Mouse (Mus musculus) lung, adult 2 months (tissue): ENCODE measurements at regions not wholly inside any gene's neighbourhood (a gene's known extent, or its start where the extent isn't known, plus 50 kb on each side); places are given as distances from the start of the nearest gene placed in this dataset.

ENCODE experiments used
- DNase-seq: peaks from one replicate; pipeline ENCODE4 v3.0.0; 2022
- H3K4me1 ChIP-seq: fragments of 200-500 bp; 2 replicates; pipeline ENCODE4 v1.6.1; 2011; ENCODE audit warnings: low read length; ENCODE audit not compliant: control insufficient read depth, insufficient read depth
- H3K4me3 ChIP-seq: fragments of 200-500 bp; replicated peaks from 2 replicates; pipeline ENCODE3; 2011; ENCODE audit warnings: low read depth, mild to moderate bottlenecking, control low read depth, low read length; ENCODE audit errors: extremely low read depth
- CTCF ChIP-seq: fragments of 200-500 bp; IDR thresholded peaks from 2 replicates; pipeline ENCODE4 v1.5.1; 2011; ENCODE audit warnings: mild to moderate bottlenecking, low read length, control low read depth; ENCODE audit not compliant: insufficient read depth
- POLR2A ChIP-seq: fragments of 200-500 bp; IDR thresholded peaks from 2 replicates; pipeline ENCODE4 v1.6.1; 2011; ENCODE audit warnings: low read depth, mild to moderate bottlenecking, control low read depth, low read length, borderline replicate concordance; ENCODE audit errors: extremely low read depth
- WGBS: fragments of 180-500 bp; shearing (Covaris S2); methylation state at CpG from one replicate; pipeline ENCODE4 v1.1.7; 2018; 5-methylcytosine and 5-hydroxymethylcytosine counted together

DNA sequence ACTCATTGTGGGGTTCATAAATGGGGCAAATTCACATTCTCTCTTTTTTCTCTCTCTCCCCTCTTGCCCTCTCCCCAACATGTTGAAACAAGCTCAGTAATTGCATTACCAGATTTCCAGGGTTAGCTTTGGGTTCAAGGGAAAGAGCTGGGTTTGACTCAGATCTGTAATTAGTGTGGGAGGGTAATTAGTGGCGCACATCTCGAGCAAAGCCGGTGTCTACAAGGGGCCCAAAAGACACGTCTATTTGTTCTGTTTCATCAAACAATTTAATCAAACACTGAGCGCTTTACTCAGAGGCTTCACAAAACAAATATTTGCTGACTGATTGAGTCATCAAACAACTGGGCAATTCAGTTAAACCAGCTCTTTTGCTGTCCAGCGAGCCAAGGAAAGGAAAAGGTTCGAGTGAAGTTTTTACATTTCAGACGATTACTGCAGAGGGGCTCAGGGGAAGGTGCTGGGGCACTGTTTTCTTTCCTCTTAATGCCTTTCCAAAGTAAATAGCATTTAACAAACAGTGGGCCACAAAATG, 193.6 kb upstream of the Six2 start:
- H3K4me3 ChIP-seq = no peak overlapping the region
- 0 out of 2 replicates have a peak, but pooled peaks cover 3% of the 10 kb centered on the region for H3K4me1 ChIP-seq
- WGBS = 53% methylated on average over 8 of the region's 8 CpGs
- no peak for TF ChIP-seq POLR2A
- no peak for TF ChIP-seq CTCF
- no peak for DNase-seq

GRCm38 (mm10) chr17:85881046-85881445, 193.0 kb upstream of the Six2 start:
- TF ChIP-seq POLR2A (no peak), CTCF (no peak)
- H3K4me3 ChIP-seq = no peak overlapping the region
- 0 out of 2 replicates have a peak, but pooled peaks cover 3% of the 10 kb centered on the region for H3K4me1 ChIP-seq
- 43% methylated on average over 5 of the region's 5 CpGs for WGBS
- DNase-seq = no peak

DNA sequence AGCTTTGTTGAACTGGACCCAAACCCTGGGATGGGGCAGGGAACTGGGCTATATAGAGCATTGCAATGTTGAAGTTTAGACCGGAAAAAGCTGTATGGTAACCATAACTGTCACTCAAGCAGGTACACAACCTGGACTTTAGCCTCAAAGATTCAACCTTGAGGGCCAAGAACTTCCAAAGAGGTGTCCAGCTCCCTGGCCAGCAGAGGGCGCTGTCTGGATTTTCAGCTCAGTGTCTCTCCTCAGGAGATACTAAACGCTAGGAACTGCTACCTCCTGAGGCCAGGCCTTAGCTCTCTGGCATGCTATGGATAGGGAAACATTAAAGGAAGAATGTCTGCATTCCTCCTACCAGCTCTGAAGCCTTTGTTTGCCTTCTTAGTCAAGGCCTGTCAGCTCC, 189.4 kb upstream of the Six2 start:
- WGBS = 47% methylated on average over 3 of the region's 3 CpGs
- Histone ChIP-seq H3K4me3 (no peak overlapping the region), H3K4me1 (0 out of 2 replicates have a peak, but pooled peaks cover 3% of the 10 kb centered on the region)
- peak; percentile 51 for TF ChIP-seq CTCF
- no peak for TF ChIP-seq POLR2A
- DNase-seq = peak; percentile 44

- TF ChIP-seq CTCF (no peak), POLR2A (no peak)
- Histone ChIP-seq H3K4me3 (no peak overlapping the region), H3K4me1 (no peaks in the 10 kb centered on the region)
- 36% methylated on average over 10 of the region's 10 CpGs for WGBS
- no peak for DNase-seq
Measured at GRCm38 (mm10) chr17:85876853-85877252, 188.8 kb upstream of the Six2 start.

GRCm38 (mm10) chr17:85873853-85874586, 185.9 kb upstream of the Six2 start:
- TF ChIP-seq CTCF = no peak
- TF ChIP-seq POLR2A = no peak
- 31% methylated on average over 13 of the region's 13 CpGs for WGBS
- no peak for DNase-seq
- Histone ChIP-seq H3K4me1 (no peaks in the 10 kb centered on the region; the same call in 1 of the 2 replicates), H3K4me3 (no peak overlapping the region)

DNA sequence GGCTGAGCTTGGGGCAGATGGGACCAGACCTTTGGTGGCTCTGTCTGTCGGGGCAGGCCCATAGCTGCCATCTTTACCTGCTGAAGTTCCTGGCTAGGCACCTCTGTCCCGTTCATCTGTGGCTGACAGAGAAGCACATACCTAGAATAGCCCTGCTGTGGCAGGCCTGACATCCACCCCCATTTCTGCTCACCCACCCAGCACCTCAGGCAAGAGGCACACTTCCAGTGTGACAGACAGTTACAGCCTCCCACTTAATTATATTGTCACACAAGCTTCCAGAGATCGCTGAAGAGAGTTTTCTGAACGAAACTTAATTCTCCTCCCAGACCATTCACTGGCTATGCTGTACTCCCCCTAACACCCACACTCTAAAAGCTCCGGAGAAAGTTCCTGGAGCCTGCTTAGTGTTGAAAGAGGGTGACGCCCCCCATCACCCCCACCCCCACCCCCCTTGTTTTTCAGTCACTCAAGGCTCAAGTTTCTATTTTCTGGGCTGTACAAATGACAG, 184.9 kb upstream of the Six2 start:
- WGBS = 45% methylated on average over 6 of the region's 6 CpGs
- H3K4me3 ChIP-seq = no peak overlapping the region
- TF ChIP-seq POLR2A (no peak), CTCF (no peak)
- DNase-seq = no peak
- no peaks in the 10 kb centered on the region; the same call in 1 of the 2 replicates for H3K4me1 ChIP-seq

GRCm38 (mm10) chr17:85870406-85870805, 182.3 kb upstream of the Six2 start:
- Histone ChIP-seq H3K4me3 (no peak overlapping the region), H3K4me1 (no peaks in the 10 kb centered on the region; the same call in 1 of the 2 replicates)
- no peak for DNase-seq
- 56% methylated on average over 8 of the region's 8 CpGs for WGBS
- no peak for TF ChIP-seq CTCF
- no peak for TF ChIP-seq POLR2A

- TF ChIP-seq CTCF (no peak), POLR2A (no peak)
- no peaks in the 10 kb centered on the region; the same call in 1 of the 2 replicates for H3K4me1 ChIP-seq
- WGBS = 44% methylated on average over 5 of the region's 5 CpGs
- H3K4me3 ChIP-seq = no peak overlapping the region
- no peak for DNase-seq
Measured at GRCm38 (mm10) chr17:85869179-85869578, 181.1 kb upstream of the Six2 start.

DNA sequence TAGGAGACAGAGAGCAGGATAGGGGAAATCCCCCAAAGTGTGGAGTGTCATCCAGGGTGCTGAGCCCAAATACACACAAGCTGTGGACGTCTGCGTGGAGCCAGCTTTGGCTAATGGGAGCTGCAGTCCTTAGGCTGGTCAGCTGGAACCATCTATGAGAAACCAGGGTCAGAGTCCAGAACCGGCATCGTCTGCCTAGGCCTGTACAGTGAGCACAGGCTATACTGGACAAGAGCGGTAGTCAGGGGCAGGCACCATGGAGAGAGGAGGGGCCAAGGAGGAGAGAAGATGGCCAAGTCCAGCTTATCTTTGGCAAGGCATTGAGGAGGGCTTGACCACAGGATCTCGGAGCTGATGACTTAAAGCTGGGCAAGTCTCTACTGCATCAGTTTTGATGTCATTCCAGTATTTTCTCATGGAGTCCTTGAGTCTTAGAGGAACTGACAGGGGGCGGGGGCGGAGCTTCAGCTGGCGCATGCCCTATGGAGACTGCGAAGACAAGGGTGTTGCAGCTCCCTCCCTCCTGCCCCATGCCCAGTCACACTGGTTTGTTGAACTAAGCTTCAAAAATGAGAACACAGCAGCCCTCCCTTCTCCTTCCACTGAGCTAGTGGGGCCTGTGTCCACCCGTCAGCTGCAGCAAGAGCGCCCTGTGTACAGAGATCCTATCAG, 180.0 kb upstream of the Six2 start:
- WGBS = 64% methylated on average over 12 of the region's 12 CpGs
- no peak for TF ChIP-seq POLR2A
- no peak for DNase-seq
- Histone ChIP-seq H3K4me3 (no peak overlapping the region), H3K4me1 (no peaks in the 10 kb centered on the region; the same call in 1 of the 2 replicates)
